Mouse (Mus musculus) MEL (cell line): ENCODE measurements around the gene Sec24d.

Experiments used
- CTCF ChIP-seq, 3 experiments: IDR thresholded peaks in 2 of 3; conservative IDR thresholded peaks in 1 of 3; 2 replicates each; pipeline ENCODE4 v1.5.1; 2011 to 2012; ENCODE audit warnings: low read length in 3 of 3, low read depth in 2 of 3, mild to moderate bottlenecking in 2 of 3, improper control_type of control experiment in 1 of 3, inconsistent platforms in 1 of 3, mixed read lengths in 1 of 3, moderate library complexity in 1 of 3; ENCODE audit not compliant: control insufficient read depth in 1 of 3, insufficient read depth in 1 of 3, poor library complexity in 1 of 3, severe bottlenecking in 1 of 3
- ELF1 ChIP-seq: IDR thresholded peaks from 2 replicates; pipeline ENCODE4 v1.6.1; 2014; ENCODE audit warnings: low read depth, mild to moderate bottlenecking, inconsistent platforms, low read length, improper control_type of control experiment, moderate library complexity
- EP300 ChIP-seq, 2 experiments: IDR thresholded peaks; 2 replicates each; pipeline ENCODE4 v1.6.1; 2011; ENCODE audit warnings: improper control_type of control experiment in 2 of 2, low read length in 2 of 2, low read depth in 1 of 2, mild to moderate bottlenecking in 1 of 2
- HCFC1 ChIP-seq: IDR thresholded peaks from 2 replicates; pipeline ENCODE4 v1.6.1; 2012; ENCODE audit warnings: low read depth, mild to moderate bottlenecking, inconsistent platforms, low read length, improper control_type of control experiment, moderate library complexity
- JUND ChIP-seq: IDR thresholded peaks from 2 replicates; pipeline ENCODE4 v1.6.1; 2011; ENCODE audit warnings: low read depth, mild to moderate bottlenecking, improper control_type of control experiment, low read length
- MAFK ChIP-seq: IDR thresholded peaks from 2 replicates; pipeline ENCODE4 v1.6.1; 2011; ENCODE audit warnings: low read depth, mild to moderate bottlenecking, low read length, improper control_type of control experiment, borderline replicate concordance
- MAX ChIP-seq: IDR thresholded peaks from 2 replicates; pipeline ENCODE4 v1.6.1; 2011; ENCODE audit warnings: low read length, improper control_type of control experiment
- MYB ChIP-seq: IDR thresholded peaks from 2 replicates; pipeline ENCODE4 v1.6.1; 2011; ENCODE audit warnings: mild to moderate bottlenecking, low read depth, low read length, improper control_type of control experiment
- MYC ChIP-seq: IDR thresholded peaks from 2 replicates; pipeline ENCODE4 v1.6.1; 2011; ENCODE audit warnings: low read depth, mild to moderate bottlenecking, low read length, improper control_type of control experiment, moderate library complexity
- NELFE ChIP-seq: IDR thresholded peaks from 2 replicates; pipeline ENCODE4 v1.6.1; 2011; ENCODE audit warnings: low read depth, low read length, improper control_type of control experiment
- SMC3 ChIP-seq: IDR thresholded peaks from 2 replicates; pipeline ENCODE4 v1.6.1; 2011; ENCODE audit warnings: low read depth, low read length, improper control_type of control experiment
- USF1 ChIP-seq: IDR thresholded peaks from 2 replicates; pipeline ENCODE4 v1.6.1; 2014; ENCODE audit warnings: low read depth, mild to moderate bottlenecking, inconsistent platforms, low read length, improper control_type of control experiment, moderate library complexity
- ZKSCAN1 ChIP-seq: IDR thresholded peaks from 2 replicates; pipeline ENCODE4 v1.6.1; 2012; ENCODE audit warnings: low read depth, mild to moderate bottlenecking, inconsistent platforms, low read length, improper control_type of control experiment, moderate library complexity

- no peak for TF ChIP-seq ZKSCAN1
- no peak for TF ChIP-seq ELF1
- no peak for TF ChIP-seq NELFE
- TF ChIP-seq MYC, result no peak
- no peak for TF ChIP-seq EP300 (IDR thresholded peaks at IDR 0.05; ENCODE audit: low read depth in 1 of 2, low read length in 2 of 2)
- TF ChIP-seq MAFK, result no peak
- TF ChIP-seq JUND, result no peak
- TF ChIP-seq CTCF (IDR thresholded peaks at IDR 0.05 in 2 of 3, conservative IDR thresholded peaks at IDR 0.05 in 1 of 3; ENCODE audit: control insufficient read depth in 1 of 3, insufficient read depth in 1 of 3, low read depth in 2 of 3, low read length in 3 of 3, poor library complexity in 1 of 3, severe bottlenecking in 1 of 3), result no peak
- no peak for TF ChIP-seq MYB
- TF ChIP-seq MAX, result no peak
- no peak for TF ChIP-seq USF1
- TF ChIP-seq SMC3, result no peak
- no peak for TF ChIP-seq HCFC1
Observed at GRCm38 (mm10) chr3:123307446-123307845, 40.2 kb downstream of the Sec24d start.
